Mouse (Mus musculus) liver, adult (tissue): ENCODE data around the gene Ing4.

ENCODE experiments used
- GATA4 ChIP-seq: IDR thresholded peaks from 2 replicates; pipeline ENCODE4 v1.6.1; 2014; ENCODE audit warnings: mild to moderate bottlenecking, low read length; ENCODE audit not compliant: insufficient replicate concordance

Ing4 gene

GRCm38 (mm10) chr6:125009181-125010073 is 30.1 kb upstream of the Ing4 start:
- no peak for TF ChIP-seq GATA4

- no peak for TF ChIP-seq GATA4
Observed at GRCm38 (mm10) chr6:125017682-125018081, 21.9 kb upstream of the Ing4 start.

- TF ChIP-seq GATA4: no peak
Observed at GRCm38 (mm10) chr6:125031604-125032003, 8.0 kb upstream of the Ing4 start.

GRCm38 (mm10) chr6:125038666-125039065 is 894 bp upstream of the Ing4 start:
- TF ChIP-seq GATA4: no peak

GRCm38 (mm10) chr6:125039131-125039530 is 429 bp upstream of the Ing4 start:
- TF ChIP-seq GATA4: no peak

- no peak for TF ChIP-seq GATA4
Observed at GRCm38 (mm10) chr6:125040221-125040620, 661 bp downstream of the Ing4 start.

GRCm38 (mm10) chr6:125041047-125041446 is 1.5 kb downstream of the Ing4 start:
- no peak for TF ChIP-seq GATA4

GRCm38 (mm10) chr6:125042081-125042480 is 2.5 kb downstream of the Ing4 start:
- no peak for TF ChIP-seq GATA4

GRCm38 (mm10) chr6:125046691-125047090 is 7.1 kb downstream of the Ing4 start:
- TF ChIP-seq GATA4: no peak

- TF ChIP-seq GATA4: no peak
Observed at GRCm38 (mm10) chr6:125049678-125050077, 10.1 kb downstream of the Ing4 start, which contains the start of gene Acrbp. Acrbp (plus strand) TSS chr6:125049689.

- no peak for TF ChIP-seq GATA4
Observed at GRCm38 (mm10) chr6:125051237-125051636, 11.7 kb downstream of the Ing4 start.

GRCm38 (mm10) chr6:125061493-125061892 is 21.9 kb downstream of the Ing4 start:
- no peak for TF ChIP-seq GATA4

- TF ChIP-seq GATA4: no peak
Observed at GRCm38 (mm10) chr6:125062511-125062910, 23.0 kb downstream of the Ing4 start.

- TF ChIP-seq GATA4: no peak
Observed at GRCm38 (mm10) chr6:125063906-125064305, 24.3 kb downstream of the Ing4 start.

- TF ChIP-seq GATA4: no peak
Observed at GRCm38 (mm10) chr6:125067571-125067995, 28.0 kb downstream of the Ing4 start, which contains the start of gene Lpar5. Lpar5 (plus strand) TSS chr6:125067920.

GRCm38 (mm10) chr6:125071170-125071895 is 31.8 kb downstream of the Ing4 start:
- no peak for TF ChIP-seq GATA4
